Mouse (Mus musculus): ENCODE measurements at regions not wholly inside any gene's neighbourhood (a gene's known extent, or its start where the extent isn't known, plus 50 kb on each side); places are given as distances from the start of the nearest gene placed in this dataset.

DNA sequence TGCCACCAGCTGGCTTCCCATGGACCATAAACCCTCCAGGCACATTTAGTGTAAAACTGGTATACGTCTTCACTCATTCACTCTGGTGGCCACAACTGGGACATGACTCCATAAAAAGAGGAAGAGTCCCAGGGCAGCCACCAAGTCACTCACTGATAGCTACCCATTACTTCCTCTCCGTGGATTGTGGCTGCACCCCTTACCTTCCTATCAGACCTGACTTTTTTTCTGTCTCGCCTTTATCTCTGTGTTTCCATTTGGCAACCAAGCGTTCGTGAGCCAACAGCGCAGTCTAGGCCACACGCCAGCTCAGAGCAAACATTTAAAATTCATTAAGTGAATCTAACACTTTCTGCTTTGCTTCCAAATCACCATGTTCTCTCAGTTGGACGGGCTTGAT is 53.9 kb upstream of the Slc44a1 start:
- H3K27me3 ChIP-seq (ENCODE audit: insufficient read depth, poor library complexity, severe bottlenecking): no peaks in the 10 kb centered on the region
- peaks cover 3% of the 10 kb centered on the region; the same call in 1 of the 2 replicates for H3K4me1 ChIP-seq (replicated peaks)
- H3K9me3 ChIP-seq: no peaks in the 10 kb centered on the region
- no peak overlapping the region for H3K27ac ChIP-seq
- H3K36me3 ChIP-seq: no peaks in the 10 kb centered on the region
- DNase-seq (ENCODE audit: low spot score): no peak
- no peak overlapping the region for H3K4me3 ChIP-seq
- WGBS: 90% methylated on average over 8 of the region's 8 CpGs

DNA sequence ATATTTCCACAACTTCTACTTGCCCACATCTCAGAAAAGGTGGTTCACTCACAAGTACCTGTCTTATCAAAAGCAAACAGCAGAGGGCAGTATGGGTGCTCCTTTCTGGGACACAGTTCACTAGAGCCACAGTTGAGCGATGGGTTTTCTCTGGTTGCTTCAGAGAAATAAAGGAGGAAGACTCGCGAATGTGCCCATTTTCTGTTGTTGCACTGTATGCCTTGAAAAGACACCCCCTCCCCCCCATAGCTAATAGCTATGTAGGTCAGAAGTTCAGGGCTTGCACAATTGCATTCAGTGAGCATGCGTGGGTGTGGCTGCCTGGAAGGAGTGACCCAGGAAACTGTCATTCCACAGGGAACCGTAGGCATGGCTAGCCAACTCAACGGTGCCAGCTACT is 55.5 kb upstream of the Slc44a1 start:
- peaks cover 3% of the 10 kb centered on the region; the same call in 1 of the 2 replicates for H3K4me1 ChIP-seq (replicated peaks)
- no peak overlapping the region for H3K27ac ChIP-seq
- H3K9me3 ChIP-seq: no peaks in the 10 kb centered on the region
- H3K36me3 ChIP-seq: no peaks in the 10 kb centered on the region
- WGBS: 37% methylated on average over 6 of the region's 6 CpGs
- H3K27me3 ChIP-seq (ENCODE audit: insufficient read depth, poor library complexity, severe bottlenecking): no peaks in the 10 kb centered on the region
- DNase-seq (ENCODE audit: low spot score): peak; percentile 44
- H3K4me3 ChIP-seq: no peak overlapping the region

DNA sequence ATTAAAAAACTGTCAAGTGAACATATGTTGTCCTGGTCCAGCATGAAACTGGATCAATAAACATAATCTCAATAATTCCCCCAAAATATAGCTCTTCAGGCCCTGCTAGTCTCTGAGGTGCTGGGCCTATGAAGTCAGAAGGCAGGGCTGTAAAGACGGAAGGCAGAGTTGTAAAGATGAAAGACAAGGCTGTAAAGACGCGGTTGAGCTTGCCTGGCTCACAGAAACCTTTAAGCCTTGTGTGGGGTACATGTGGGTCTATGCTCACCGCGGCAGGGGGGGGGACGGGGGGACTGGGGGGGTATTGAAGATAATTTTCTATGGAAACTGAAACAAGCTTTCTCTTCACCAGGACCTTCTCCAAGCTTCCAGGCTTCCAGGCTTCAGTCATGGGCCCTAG is 56.1 kb upstream of the Slc44a1 start:
- H3K27me3 ChIP-seq (ENCODE audit: insufficient read depth, poor library complexity, severe bottlenecking): no peaks in the 10 kb centered on the region
- peaks cover 3% of the 10 kb centered on the region; the same call in 1 of the 2 replicates for H3K4me1 ChIP-seq (replicated peaks)
- no peak overlapping the region for H3K27ac ChIP-seq
- DNase-seq (ENCODE audit: low spot score): no peak
- H3K9me3 ChIP-seq: no peaks in the 10 kb centered on the region
- 84% methylated on average over 6 of the region's 6 CpGs for WGBS
- H3K36me3 ChIP-seq: no peaks in the 10 kb centered on the region
- H3K4me3 ChIP-seq: no peak overlapping the region

DNA sequence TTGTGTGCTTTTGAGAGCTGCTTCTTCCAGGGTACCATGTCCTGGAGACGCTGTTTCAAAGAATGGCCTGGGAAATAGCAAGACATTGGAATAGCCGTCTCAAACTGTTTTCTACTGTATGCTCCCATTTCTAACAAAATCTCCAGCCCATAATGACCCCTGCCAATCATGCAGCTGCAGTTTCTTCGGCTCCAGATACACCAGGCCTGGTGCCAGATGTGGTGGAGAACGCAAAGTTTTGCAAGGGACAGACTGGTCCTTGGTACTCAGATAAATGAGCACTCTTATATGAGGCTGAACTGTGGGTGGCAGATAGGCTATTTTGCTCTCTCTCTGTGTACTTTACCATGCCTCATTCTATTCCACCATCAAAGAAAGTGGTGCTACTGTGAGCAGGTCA is 58.2 kb upstream of the Slc44a1 start:
- no peak overlapping the region for H3K27ac ChIP-seq
- no peak for DNase-seq (ENCODE audit: low spot score)

DNA sequence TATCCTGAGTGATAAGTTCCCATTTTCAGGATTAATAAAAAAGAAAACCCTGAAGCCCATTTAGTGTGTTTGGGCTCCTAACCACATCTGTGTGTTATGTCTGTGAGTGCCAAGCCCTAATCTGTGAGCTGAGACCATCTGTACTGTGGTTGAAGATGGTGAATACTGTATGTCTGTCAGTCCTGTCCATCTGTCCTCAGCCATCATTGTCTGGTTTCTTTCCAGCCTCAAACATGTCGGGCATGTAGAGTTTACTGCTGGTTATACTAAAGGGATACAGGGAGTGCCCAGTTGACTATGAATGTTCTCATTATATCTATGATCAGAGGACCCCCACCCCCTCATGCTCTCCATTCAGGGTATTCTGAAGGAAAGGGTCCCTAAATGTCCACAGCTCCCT is 60.4 kb upstream of the Slc44a1 start:
- no peak for DNase-seq (ENCODE audit: low spot score)
- H3K4me1 ChIP-seq (replicated peaks): peaks cover 1% of the 10 kb centered on the region; the same call in 1 of the 2 replicates
- no peak overlapping the region for H3K27ac ChIP-seq
- H3K4me3 ChIP-seq: no peak overlapping the region
- H3K9me3 ChIP-seq: no peaks in the 10 kb centered on the region
- H3K36me3 ChIP-seq: no peaks in the 10 kb centered on the region
- WGBS: 86% methylated on average over 1 of the region's 1 CpGs
- H3K27me3 ChIP-seq (ENCODE audit: insufficient read depth, poor library complexity, severe bottlenecking): no peaks in the 10 kb centered on the region

More for the DNA sequence above, 58.2 kb upstream of the Slc44a1 start:
- H3K4me1 ChIP-seq (replicated peaks): peaks cover 3% of the 10 kb centered on the region; the same call in 1 of the 2 replicates
- no peaks in the 10 kb centered on the region for H3K9me3 ChIP-seq
- WGBS: 86% methylated on average over 4 of the region's 4 CpGs
- H3K4me3 ChIP-seq: no peak overlapping the region
- H3K36me3 ChIP-seq: no peaks in the 10 kb centered on the region
- H3K27me3 ChIP-seq (ENCODE audit: insufficient read depth, poor library complexity, severe bottlenecking): no peaks in the 10 kb centered on the region

DNA sequence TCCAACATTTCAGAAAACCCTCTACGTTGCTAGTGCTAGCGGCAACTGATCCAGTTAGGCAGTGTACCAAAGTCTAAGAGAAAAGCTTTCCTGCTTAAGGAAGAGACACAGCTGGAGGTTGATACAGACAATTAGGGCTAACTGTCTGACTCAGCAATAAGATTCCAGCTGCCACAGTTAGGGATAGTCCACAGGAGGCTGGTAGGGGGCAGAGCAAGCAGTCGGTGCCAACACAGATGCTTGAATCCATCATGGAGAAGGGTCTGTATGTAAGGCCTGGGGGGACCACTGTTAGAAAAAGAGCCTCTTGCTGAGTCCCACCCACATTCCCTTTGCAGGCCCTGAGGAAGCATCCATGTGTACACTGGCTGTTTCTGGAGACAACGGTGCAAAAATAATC is 63.2 kb upstream of the Slc44a1 start:
- Histone ChIP-seq H3K27me3 (ENCODE audit: insufficient read depth, poor library complexity, severe bottlenecking) (no peaks in the 10 kb centered on the region), H3K9me3 (no peaks in the 10 kb centered on the region), H3K4me1 (replicated peaks) (no peaks in the 10 kb centered on the region), H3K4me3 (no peak overlapping the region), H3K27ac (no peak overlapping the region), H3K36me3 (no peaks in the 10 kb centered on the region)
- 73% methylated on average over 4 of the region's 4 CpGs for WGBS
- no peak for DNase-seq (ENCODE audit: low spot score)

DNA sequence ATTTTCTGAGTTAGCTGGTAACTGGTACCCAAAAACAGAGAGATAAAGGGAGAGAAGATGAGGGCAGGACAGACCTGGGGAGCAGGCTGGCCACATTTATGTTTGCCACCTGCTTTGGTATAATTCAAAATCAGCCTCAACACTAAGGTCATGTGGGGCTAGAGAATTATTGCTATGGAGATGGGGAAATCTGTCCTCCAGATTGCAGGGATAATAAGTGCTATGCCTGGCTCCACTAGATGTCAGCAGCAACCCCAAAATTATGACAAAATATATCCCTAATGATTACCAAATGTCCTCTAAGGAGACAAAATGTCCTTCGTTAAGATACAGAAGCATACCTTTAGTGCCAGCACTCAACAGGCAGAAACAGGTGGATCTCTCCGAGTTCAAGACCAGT is 83.8 kb upstream of the Slc44a1 start:
- 87% methylated on average over 2 of the region's 2 CpGs for WGBS
- H3K27me3 ChIP-seq (ENCODE audit: insufficient read depth, poor library complexity, severe bottlenecking): no peaks in the 10 kb centered on the region
- H3K36me3 ChIP-seq: no peaks in the 10 kb centered on the region
- H3K4me1 ChIP-seq (replicated peaks): peaks cover 10% of the 10 kb centered on the region
- no peak for DNase-seq (ENCODE audit: low spot score)
- H3K27ac ChIP-seq: no peak overlapping the region
- no peaks in the 10 kb centered on the region for H3K9me3 ChIP-seq
- H3K4me3 ChIP-seq: no peak overlapping the region

DNA sequence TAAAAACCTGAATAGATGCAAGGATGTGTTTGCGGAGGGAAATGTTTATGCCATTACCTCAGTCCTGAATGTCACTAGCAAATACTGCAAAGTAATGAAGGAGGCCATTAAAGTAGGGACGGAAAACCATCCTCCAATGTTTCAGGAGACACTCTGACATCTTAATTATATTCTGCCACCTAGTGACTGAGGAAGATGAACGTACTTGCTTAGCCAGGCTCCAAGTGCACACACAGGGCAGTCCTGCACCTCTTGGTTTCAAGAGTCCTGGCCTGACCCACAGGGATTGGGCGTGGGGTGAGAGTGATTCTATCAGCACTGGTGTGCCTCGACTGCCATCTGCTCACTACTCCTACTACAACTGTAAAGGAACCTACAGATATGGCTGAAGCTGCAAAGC is 85.3 kb upstream of the Slc44a1 start:
- H3K4me3 ChIP-seq: no peak overlapping the region
- WGBS: 39% methylated on average over 5 of the region's 5 CpGs
- H3K36me3 ChIP-seq: no peaks in the 10 kb centered on the region
- H3K9me3 ChIP-seq: no peaks in the 10 kb centered on the region
- peaks cover 10% of the 10 kb centered on the region for H3K4me1 ChIP-seq (replicated peaks)
- no peak overlapping the region for H3K27ac ChIP-seq
- no peak for DNase-seq (ENCODE audit: low spot score)
- H3K27me3 ChIP-seq (ENCODE audit: insufficient read depth, poor library complexity, severe bottlenecking): no peaks in the 10 kb centered on the region

DNA sequence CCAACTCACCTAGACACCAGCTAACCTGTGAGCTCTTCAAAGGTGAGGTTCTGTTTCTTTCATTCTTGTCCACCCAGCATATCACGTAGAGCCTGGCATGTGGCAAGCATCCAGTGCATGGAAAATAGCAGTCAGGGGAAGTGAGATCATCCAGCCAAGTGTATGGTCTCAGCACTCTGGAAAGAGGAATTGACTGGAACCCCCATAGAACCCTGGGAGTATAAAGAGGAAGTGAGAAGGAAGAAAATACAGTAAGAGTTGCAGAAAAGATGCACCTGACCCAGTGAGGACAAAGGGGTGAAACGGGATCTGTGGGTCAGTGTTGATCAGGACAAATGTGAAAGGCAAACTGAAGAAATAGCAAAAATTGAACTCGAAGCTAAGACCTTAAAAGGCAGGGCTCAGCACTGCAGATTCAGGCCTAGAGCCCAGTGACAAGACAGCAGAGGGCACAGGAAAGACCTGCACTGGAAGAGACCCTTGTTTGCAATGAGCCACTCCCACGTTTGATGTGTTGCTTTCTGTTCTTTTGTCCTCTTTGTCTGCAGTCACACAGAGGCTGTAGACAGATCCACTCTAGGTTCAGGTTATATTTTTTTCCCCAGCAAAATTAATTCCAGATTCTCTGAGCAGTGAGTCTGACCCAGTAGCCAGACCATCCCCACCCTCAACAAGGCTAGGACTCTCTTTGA is 86.7 kb upstream of the Slc44a1 start:
- H3K36me3 ChIP-seq: no peaks in the 10 kb centered on the region
- WGBS: 60% methylated on average over 4 of the region's 4 CpGs
- DNase-seq (ENCODE audit: low spot score): no peak
- H3K4me3 ChIP-seq: no peak overlapping the region
- H3K4me1 ChIP-seq (replicated peaks): peaks cover 10% of the 10 kb centered on the region
- H3K27me3 ChIP-seq (ENCODE audit: insufficient read depth, poor library complexity, severe bottlenecking): no peaks in the 10 kb centered on the region
- no peaks in the 10 kb centered on the region for H3K9me3 ChIP-seq
- 0 out of 2 replicates have a peak overlapping the region, but pooled peaks have one; percentile 23 for H3K27ac ChIP-seq

DNA sequence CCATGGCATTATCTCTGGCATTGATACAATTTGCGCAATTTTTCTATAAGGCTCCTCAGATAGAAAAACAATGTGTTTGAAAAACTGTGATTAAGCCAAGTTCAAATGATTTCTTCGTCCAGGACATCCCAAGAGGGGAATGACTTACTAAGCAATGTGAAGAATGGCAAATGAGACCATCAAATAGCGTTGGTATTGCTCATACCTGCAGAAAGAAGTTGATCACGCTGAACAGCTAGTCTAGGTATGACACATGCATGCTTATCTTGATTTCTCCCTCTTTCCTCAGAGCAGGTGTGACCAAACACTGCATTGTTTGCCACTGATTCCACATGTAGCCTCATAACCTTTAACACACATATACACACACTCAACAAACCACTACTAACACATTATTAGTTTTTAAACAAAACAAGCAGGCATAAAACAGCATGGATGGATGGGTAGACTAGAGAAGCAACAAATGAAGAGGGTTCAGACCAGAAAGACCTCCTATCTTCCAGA is 89.1 kb upstream of the Slc44a1 start:
- no peak overlapping the region for H3K4me3 ChIP-seq
- DNase-seq (ENCODE audit: low spot score): no peak
- no peak overlapping the region for H3K27ac ChIP-seq
- H3K4me1 ChIP-seq (replicated peaks): peaks cover 10% of the 10 kb centered on the region
- WGBS: 90% methylated on average over 4 of the region's 4 CpGs
- H3K9me3 ChIP-seq: no peaks in the 10 kb centered on the region
- H3K36me3 ChIP-seq: no peaks in the 10 kb centered on the region
- H3K27me3 ChIP-seq (ENCODE audit: insufficient read depth, poor library complexity, severe bottlenecking): no peaks in the 10 kb centered on the region

DNA sequence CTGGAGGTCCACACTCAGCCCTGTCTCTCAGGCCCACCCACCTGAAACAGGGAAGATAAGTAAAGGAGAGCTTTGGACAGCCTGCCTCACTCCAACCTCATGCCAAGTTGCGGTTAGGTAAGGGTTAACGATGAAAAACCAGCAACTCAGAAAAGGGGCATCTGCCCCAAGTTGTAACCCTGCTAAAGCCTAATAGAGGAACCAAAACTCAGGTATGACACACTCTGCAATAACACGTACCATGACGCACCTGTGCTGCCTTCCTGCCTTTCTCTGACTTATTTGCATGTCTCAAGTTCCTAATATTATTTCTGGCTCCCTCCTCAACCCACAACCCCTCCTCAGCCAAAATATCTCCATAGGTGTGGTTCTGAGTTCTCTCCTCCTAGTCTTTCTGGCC is 94.9 kb upstream of the Slc44a1 start:
- WGBS: 96% methylated on average over 4 of the region's 4 CpGs
- H3K4me3 ChIP-seq: no peak overlapping the region

DNA sequence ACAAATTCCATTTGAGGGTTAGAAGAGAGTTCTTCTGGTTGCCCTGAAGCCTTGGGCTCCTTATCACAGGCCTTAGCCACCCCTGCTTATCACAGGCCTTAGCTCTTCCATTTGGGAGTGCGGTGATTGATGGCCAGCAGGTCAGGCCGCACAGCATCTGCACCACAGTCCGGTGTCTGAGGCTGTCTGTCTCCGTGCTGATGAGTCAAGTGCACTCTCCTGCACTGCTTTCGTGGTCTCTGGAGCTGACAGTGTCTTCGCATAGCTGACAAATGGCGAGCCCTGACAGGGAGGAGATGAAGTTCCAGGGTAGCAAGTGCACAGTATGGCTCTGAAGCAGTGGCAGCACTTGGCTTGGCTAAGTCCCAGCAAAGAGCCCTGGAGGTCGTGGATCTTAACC is 95.7 kb upstream of the Slc44a1 start:
- WGBS: 80% methylated on average over 8 of the region's 8 CpGs
- Histone ChIP-seq H3K27me3 (ENCODE audit: insufficient read depth, poor library complexity, severe bottlenecking) (no peaks in the 10 kb centered on the region), H3K9me3 (peaks cover 3% of the 10 kb centered on the region; the same call in 1 of the 2 replicates), H3K36me3 (no peaks in the 10 kb centered on the region), H3K4me3 (no peak overlapping the region), H3K4me1 (replicated peaks) (peaks cover 6% of the 10 kb centered on the region), H3K27ac (no peak overlapping the region)
- no peak for DNase-seq (ENCODE audit: low spot score)

More for the DNA sequence above, 94.9 kb upstream of the Slc44a1 start:
- DNase-seq (ENCODE audit: low spot score): no peak
- no peak overlapping the region for H3K27ac ChIP-seq
- H3K9me3 ChIP-seq: peaks cover 3% of the 10 kb centered on the region; the same call in 1 of the 2 replicates
- no peaks in the 10 kb centered on the region for H3K27me3 ChIP-seq (ENCODE audit: insufficient read depth, poor library complexity, severe bottlenecking)
- H3K36me3 ChIP-seq: no peaks in the 10 kb centered on the region
- H3K4me1 ChIP-seq (replicated peaks): peaks cover under 1% of the 10 kb centered on the region

DNA sequence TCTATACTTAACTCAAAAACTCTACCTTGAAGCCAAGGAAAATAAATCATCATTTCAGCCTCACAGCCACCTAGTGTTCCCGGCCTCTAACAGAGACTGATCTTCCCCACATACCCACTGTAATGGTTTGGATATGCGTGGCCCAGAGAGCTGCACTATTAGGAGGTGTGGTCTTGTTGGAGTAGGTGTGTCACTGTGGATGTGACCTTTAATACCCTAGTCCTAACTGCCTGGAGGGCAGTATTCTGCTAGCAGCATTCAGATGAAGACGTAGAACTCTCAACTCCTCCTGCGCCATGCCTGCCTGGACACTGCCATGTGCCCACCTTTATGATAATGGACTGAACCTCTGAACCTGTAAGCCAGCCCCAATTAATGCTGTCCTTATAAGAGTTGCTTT is 99.0 kb upstream of the Slc44a1 start:
- H3K9me3 ChIP-seq: peaks cover 3% of the 10 kb centered on the region; the same call in 1 of the 2 replicates
- no peaks in the 10 kb centered on the region for H3K36me3 ChIP-seq
- no peak overlapping the region for H3K4me3 ChIP-seq
- WGBS: 94% methylated on average over 4 of the region's 4 CpGs
- peaks cover 26% of the 10 kb centered on the region for H3K4me1 ChIP-seq (replicated peaks)
- no peak overlapping the region for H3K27ac ChIP-seq
- no peaks in the 10 kb centered on the region for H3K27me3 ChIP-seq (ENCODE audit: insufficient read depth, poor library complexity, severe bottlenecking)
- DNase-seq (ENCODE audit: low spot score): no peak
